Mouse (Mus musculus): ENCODE results near the gene Rplp2.
A peak's percentile ranks its signal among the peaks of the same experiment; 100 is the strongest.
"Not testable (repeated sequence)": the region's sequence is repeated elsewhere in the genome, so short reads cannot be mapped to it uniquely, and the experiment has no call there.

The Rplp2 gene

GRCm38 (mm10) chr7:141443828-141444237 lies 3.3 kb upstream of the Rplp2 start, which contains the start of gene Pidd1:
Pidd1 (minus strand) TSS chr7:141444025.
- DNase-seq (ENCODE audit: low spot score): no peak

DNA sequence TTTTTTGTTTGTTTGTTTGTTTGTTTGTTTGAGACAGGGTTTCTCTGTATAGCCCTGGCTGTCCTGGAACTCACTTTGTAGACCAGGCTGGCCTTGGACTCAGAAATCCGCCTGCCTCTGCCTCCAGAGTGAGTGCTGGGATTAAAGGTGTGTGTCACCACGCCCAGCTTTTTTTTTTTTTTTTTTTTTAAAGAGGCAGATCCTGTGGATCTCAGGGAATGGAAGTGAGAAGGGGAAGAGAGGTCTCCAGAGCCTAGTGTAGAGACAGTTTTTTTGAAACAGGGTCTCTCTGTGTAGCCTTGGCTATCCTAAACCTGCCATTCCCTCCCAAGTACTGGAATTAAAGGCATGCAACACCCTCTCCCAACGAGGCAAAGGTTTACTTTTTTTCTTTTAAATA lies 796 bp upstream of the Rplp2 start:
- DNase-seq (ENCODE audit: low spot score): not testable (repeated sequence)

DNA sequence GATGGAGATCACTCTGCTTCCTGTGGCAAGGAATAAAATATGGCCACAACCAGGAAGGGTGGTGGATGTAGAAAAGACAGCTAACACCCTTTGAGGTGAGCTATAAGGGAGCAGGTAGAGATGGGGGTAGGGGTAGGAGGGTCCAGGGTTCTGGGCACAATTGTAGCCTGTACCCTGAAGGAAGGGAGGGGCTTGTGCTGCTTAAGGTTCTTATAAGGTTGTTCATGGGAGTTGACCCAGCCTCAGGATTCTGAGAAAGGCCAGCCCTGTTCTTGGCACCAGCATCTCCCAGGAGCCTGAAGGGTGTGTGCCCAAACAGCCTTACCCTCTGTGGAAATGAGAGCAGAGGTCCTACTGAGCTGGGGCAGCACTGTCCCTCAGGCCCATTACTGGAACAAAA lies 4.8 kb downstream of the Rplp2 start:
- DNase-seq (ENCODE audit: low spot score): no peak

- no peak for DNase-seq (ENCODE audit: low spot score)
Observed at GRCm38 (mm10) chr7:141453636-141454035, 6.5 kb downstream of the Rplp2 start.

DNA sequence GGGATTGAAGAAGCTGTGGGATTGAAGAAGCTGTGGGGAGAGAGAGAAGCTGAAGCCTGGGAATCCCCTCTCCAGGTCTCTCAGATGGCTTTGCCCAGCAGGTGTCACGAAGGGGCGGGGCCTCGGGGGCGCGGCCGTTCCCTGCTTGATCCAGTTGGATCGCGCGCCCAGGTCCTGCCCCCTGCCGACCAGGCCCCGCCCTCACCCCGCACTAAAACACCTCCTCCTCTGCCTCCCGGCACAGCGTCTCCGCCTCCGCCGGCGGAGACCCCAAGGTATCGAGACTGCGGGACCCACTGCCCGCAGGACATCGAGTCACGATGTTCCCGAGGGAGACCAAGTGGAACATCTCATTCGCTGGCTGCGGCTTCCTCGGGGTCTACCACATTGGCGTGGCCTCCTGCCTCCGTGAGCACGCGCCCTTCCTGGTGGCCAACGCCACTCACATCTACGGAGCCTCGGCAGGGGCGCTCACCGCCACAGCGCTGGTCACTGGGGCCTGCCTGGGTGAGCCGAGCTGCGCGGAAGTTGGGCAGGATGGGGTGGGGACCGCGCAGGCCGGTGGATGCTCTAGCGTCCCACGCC lies 7.9 kb downstream of the Rplp2 start, which contains the start of gene Pnpla2:
TSS of gene Pnpla2 (plus strand) at position 232 of the 585 bp plus-strand sequence.
- peak; percentile 85 for DNase-seq (ENCODE audit: low spot score)

GRCm38 (mm10) chr7:141455610-141456314 lies 8.6 kb downstream of the Rplp2 start:
- DNase-seq (ENCODE audit: low spot score): no peak

GRCm38 (mm10) chr7:141456739-141457138 lies 9.6 kb downstream of the Rplp2 start:
- DNase-seq (ENCODE audit: low spot score): no peak

GRCm38 (mm10) chr7:141457236-141457635 lies 10.1 kb downstream of the Rplp2 start:
- no peak for DNase-seq (ENCODE audit: low spot score)

GRCm38 (mm10) chr7:141457986-141458660 lies 11.0 kb downstream of the Rplp2 start:
- no peak for DNase-seq (ENCODE audit: low spot score)

DNA sequence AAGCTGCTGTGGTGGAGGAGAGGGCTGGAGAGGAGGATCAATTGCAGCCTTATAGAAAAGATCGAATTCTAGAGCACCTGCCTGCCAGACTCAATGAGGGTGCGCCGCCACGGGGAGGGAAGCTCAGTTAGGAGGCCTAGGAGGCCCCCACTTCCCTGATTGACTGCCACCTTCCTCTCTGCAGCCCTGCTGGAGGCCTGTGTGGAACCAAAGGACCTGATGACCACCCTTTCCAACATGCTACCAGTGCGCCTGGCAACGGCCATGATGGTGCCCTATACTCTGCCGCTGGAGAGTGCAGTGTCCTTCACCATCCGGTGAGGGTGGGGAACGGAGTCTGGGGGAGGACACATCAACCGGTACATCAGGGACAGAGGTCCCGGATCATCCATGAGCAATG lies 11.5 kb downstream of the Rplp2 start:
- no peak for DNase-seq (ENCODE audit: low spot score)

DNA sequence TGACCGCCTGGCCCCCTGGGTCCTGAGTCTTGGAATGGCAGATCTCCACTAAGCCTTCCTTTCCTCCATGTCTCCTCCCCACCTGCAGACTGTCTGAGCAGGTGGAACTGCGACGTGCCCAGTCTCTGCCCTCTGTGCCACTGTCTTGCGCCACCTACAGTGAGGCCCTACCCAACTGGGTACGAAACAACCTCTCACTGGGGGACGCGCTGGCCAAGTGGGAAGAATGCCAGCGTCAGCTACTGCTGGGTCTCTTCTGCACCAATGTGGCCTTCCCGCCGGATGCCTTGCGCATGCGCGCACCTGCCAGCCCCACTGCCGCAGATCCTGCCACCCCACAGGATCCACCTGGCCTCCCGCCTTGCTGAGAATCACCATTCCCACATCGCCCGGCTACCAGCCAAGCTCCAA lies 12.1 kb downstream of the Rplp2 start:
- no peak for DNase-seq (ENCODE audit: low spot score)

- DNase-seq (ENCODE audit: low spot score): no peak
Observed at GRCm38 (mm10) chr7:141460001-141460390, 12.8 kb downstream of the Rplp2 start.

DNA sequence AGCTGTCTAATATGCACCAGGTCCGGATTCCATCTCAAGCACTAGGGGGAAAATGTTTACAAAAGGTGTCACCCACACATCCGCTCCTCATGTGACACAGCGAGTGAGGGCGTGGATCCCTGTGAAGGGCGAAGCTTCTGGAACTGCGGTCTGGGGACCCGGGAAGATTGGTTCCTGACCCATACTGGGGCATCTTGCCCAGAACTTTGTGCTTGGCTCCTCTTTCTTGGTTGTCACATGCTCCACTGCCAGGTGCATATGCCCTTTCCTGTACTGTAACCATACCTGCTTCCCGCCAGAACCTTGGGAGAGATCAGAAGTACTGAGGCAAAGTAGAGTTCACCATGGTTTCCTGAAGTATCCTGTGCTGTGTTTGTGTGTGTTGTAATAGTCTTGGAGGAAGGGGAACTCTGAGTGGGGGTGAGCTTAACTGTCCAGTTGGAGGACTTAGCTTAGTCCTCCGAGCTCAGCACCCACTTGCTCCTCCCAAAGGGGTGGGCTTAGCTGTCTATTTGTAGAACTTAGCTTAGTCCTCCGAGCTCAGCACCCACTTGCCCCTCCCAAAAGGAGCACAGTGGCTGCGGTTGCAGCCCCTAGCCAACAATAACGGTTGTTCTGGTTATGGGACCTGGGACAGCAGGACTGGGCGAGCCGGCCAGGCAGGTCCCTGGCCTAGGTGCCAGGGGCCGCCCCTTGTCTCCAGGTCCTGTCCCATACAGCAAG lies 13.4 kb downstream of the Rplp2 start, which contains the start of gene Cracr2b:
TSS of gene Cracr2b (plus strand) at position 704 of the 723 bp plus-strand sequence.
- no peak for DNase-seq (ENCODE audit: low spot score)

- DNase-seq (ENCODE audit: low spot score): no peak
Observed at GRCm38 (mm10) chr7:141461521-141462332, 14.6 kb downstream of the Rplp2 start.

DNA sequence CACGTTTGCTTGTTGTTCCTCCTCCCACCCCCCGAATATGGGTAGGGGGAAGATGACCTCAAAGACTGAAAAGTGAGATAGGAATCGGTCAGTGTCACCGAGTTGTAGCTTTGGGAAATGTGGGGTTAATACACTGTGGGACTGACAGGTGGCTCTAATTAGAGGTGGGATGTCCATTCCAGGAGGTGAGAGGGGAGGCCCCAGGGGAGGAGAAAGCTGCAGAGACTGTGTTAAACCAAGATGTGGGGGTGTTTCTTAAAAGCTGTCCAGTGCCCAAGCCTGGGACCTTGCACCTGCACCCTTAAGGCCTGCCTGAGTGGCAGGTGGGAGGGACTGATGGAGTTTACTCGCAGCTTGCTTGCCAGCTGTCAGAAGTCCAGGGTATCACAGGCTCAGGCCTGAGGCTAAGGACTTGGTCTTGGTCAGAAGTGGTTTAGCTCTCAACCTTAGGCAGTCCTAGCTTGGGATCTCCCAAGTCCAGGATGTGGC lies 15.2 kb downstream of the Rplp2 start:
- no peak for DNase-seq (ENCODE audit: low spot score)

- no peak for DNase-seq (ENCODE audit: low spot score)
Observed at GRCm38 (mm10) chr7:141463824-141464602, 16.8 kb downstream of the Rplp2 start.

DNA sequence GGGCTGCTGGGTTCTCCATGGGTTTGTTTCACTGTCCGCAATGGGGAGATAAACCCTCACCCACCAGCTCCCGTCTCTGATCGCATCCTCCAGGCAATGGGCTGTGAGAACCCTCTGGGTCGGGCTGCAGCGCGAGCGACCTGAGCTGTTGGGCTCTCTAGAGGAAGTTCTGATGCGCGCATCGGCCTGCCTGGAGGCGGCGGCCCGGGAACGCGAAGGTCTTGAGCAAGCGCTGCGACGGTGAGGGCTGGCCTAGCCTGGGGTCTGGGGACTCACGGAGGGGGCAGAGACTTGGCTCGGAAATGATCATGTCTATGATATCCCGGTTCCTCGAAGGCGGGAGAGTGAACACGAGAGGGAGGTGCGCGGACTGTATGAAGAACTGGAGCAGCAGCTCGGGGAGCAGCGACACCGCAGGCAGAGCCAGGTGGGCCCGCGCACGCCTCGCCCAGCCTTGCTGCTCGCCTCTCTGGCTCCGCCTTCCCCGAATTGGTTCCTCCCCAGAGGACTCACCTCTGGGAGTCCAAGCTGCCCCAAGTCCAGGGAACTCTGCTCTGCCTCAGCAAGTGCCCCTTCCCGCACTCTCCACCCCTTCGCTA lies 17.5 kb downstream of the Rplp2 start:
- no peak for DNase-seq (ENCODE audit: low spot score)

- DNase-seq (ENCODE audit: low spot score): no peak
Observed at GRCm38 (mm10) chr7:141465388-141466044, 18.3 kb downstream of the Rplp2 start.

GRCm38 (mm10) chr7:141466045-141466394 lies 18.9 kb downstream of the Rplp2 start:
- DNase-seq (ENCODE audit: low spot score): no peak
